16 mouse cellular contexts compared by ENCODE assay signal in genomic region chr10:42690233-42691028, GRCm38 (mm10).
DNase-seq lines count a peak whose midpoint lies in the region; ATAC-seq lines count a peak whose summit lies in the region.
"Had no signal": no experiment of that assay in that cellular context is flagged by ENCODE, and none has a peak within 500 bp of the region (broad histone marks: within the 10 kb centered on the region; RNA-seq: fewer than 3 reads in every experiment).

No protein-coding gene starts in this region.

- no peaks in the 10 kb centered on the region for H3K27me3 ChIP-seq in neural tube, embryonic 11.5 days (ENCODE audit: control insufficient read depth, insufficient read depth, low read length)
- H3K27me3 ChIP-seq in hindbrain, embryonic 12.5 days: no peaks in the 10 kb centered on the region
- no peaks in the 10 kb centered on the region; the same call in 1 of the 2 replicates for H3K27me3 ChIP-seq in midbrain, embryonic 13.5 days
- H3K27me3 ChIP-seq: embryonic facial prominence, embryonic 12.5 days; kidney, embryonic 15.5 days; limb, embryonic 12.5 days had no signal

- H3K9ac ChIP-seq in neural tube, embryonic 11.5 days (ENCODE audit: low read length): peak overlapping the region; percentile 30; the same call in 1 of the 2 replicates
- 0 out of 2 replicates have a peak overlapping the region, but pooled peaks have one; percentile 24 for H3K9ac ChIP-seq in hindbrain, embryonic 12.5 days
- H3K9ac ChIP-seq in midbrain, embryonic 13.5 days (replicated peaks): peak overlapping the region; percentile 63
- H3K9ac ChIP-seq: embryonic facial prominence, embryonic 12.5 days; kidney, embryonic 15.5 days; limb, embryonic 12.5 days had no signal

- no peak for ATAC-seq in neural tube, embryonic 11.5 days (ENCODE audit: insufficient read depth, low FRiP score, low TSS enrichment)
- ATAC-seq in hindbrain, embryonic 12.5 days (ENCODE audit: low FRiP score): peak; percentile 71
- peak; percentile 78 for ATAC-seq in midbrain, embryonic 13.5 days

- no peak overlapping the region for H3K4me3 ChIP-seq in neural tube, embryonic 11.5 days (ENCODE audit: low read depth, low read length)
- no peak overlapping the region for H3K4me3 ChIP-seq in hindbrain, embryonic 12.5 days
- H3K4me3 ChIP-seq in midbrain, embryonic 13.5 days (replicated peaks): peak overlapping the region; percentile 25
- H3K4me3 ChIP-seq: embryonic facial prominence, embryonic 12.5 days; kidney, embryonic 15.5 days; limb, embryonic 12.5 days had no signal

- 69% methylated on average over 17 of the region's 17 CpGs for WGBS in neural tube, embryonic 11.5 days
- 57% methylated on average over 17 of the region's 17 CpGs for WGBS in hindbrain, embryonic 12.5 days
- 20% methylated on average over 17 of the region's 17 CpGs for WGBS in midbrain, embryonic 13.5 days

- H3K36me3 ChIP-seq in neural tube, embryonic 11.5 days (ENCODE audit: control insufficient read depth, insufficient read depth, low read length): no peaks in the 10 kb centered on the region
- no peaks in the 10 kb centered on the region for H3K36me3 ChIP-seq in hindbrain, embryonic 12.5 days
- H3K36me3 ChIP-seq in midbrain, embryonic 13.5 days: 0 out of 2 replicates have a peak, but pooled peaks cover 5% of the 10 kb centered on the region
- H3K36me3 ChIP-seq: embryonic facial prominence, embryonic 12.5 days; kidney, embryonic 15.5 days; limb, embryonic 12.5 days had no signal

- H3K4me1 ChIP-seq in neural tube, embryonic 11.5 days (ENCODE audit: control insufficient read depth, insufficient read depth, low read length): no peaks in the 10 kb centered on the region
- peaks cover 8% of the 10 kb centered on the region; the same call in 1 of the 2 replicates for H3K4me1 ChIP-seq in hindbrain, embryonic 12.5 days
- peaks cover 12% of the 10 kb centered on the region for H3K4me1 ChIP-seq in midbrain, embryonic 13.5 days (replicated peaks)

- H3K4me2 ChIP-seq in neural tube, embryonic 11.5 days (ENCODE audit: low read depth): no peak overlapping the region
- H3K4me2 ChIP-seq in hindbrain, embryonic 12.5 days (replicated peaks): peak overlapping the region; percentile 22
- peak overlapping the region; percentile 46 for H3K4me2 ChIP-seq in midbrain, embryonic 13.5 days (replicated peaks)
- H3K4me2 ChIP-seq: embryonic facial prominence, embryonic 12.5 days; kidney, embryonic 15.5 days; limb, embryonic 12.5 days had no signal

- H3K9me3 ChIP-seq in neural tube, embryonic 11.5 days (ENCODE audit: control insufficient read depth, low read length): no peaks in the 10 kb centered on the region
- H3K9me3 ChIP-seq in hindbrain, embryonic 12.5 days (replicated peaks): no peaks in the 10 kb centered on the region
- no peaks in the 10 kb centered on the region for H3K9me3 ChIP-seq in midbrain, embryonic 13.5 days
- H3K9me3 ChIP-seq: embryonic facial prominence, embryonic 12.5 days; kidney, embryonic 15.5 days; limb, embryonic 12.5 days had no signal

- peak overlapping the region; percentile 49; the same call in 1 of the 2 replicates for H3K27ac ChIP-seq in neural tube, embryonic 11.5 days (ENCODE audit: low read depth, low read length)
- peak overlapping the region; percentile 60 for H3K27ac ChIP-seq in hindbrain, embryonic 12.5 days
- H3K27ac ChIP-seq in midbrain, embryonic 13.5 days: peak overlapping the region; percentile 71
- H3K27ac ChIP-seq: embryonic facial prominence, embryonic 12.5 days; kidney, embryonic 15.5 days; limb, embryonic 12.5 days had no signal

- peak; percentile 36 for DNase-seq in neural tube, embryonic 11.5 days (ENCODE audit: low spot score)
- DNase-seq in neural tube, embryonic 10.5 days (ENCODE audit: extremely low spot score, low spot score): no peak
- DNase-seq in right cerebral cortex, postnatal 4 days: no peak
- no peak for DNase-seq in natural killer cell, adult 2 months (ENCODE audit: low spot score in 2 of 2)
- no peak for DNase-seq in B cell, adult 2 months
- DNase-seq in gastrocnemius, postnatal 10 days: no peak
- DNase-seq: cerebellum, adult 8-10 months; heart, postnatal 4 days; layer of hippocampus, adult 9-11 months; lung, postnatal 4 days; right cerebral cortex, adult 18-20 months had no signal
